Mouse (Mus musculus): ENCODE data around the gene Wdr66.

Gene Wdr66

DNA sequence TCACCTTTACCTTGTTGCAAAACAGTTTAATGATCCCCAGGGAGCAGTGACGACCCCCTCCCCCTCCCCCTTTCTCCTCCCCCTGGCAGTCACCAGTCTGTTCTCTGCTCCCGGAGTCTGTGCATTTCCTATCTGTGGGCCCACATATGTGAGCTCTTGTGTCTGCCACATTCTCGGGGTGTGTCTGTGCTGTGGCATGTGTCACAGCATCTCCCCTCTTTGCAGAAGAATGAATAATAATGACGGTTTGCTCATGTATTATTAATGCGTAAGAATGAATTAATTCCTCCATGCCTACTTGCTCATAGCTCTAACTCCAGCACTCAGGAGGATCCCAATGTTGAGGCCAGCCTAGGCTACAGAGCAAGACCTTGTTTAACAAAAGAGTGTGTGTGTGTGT lies 21.0 kb downstream of the Wdr66 start:
- no peak for DNase-seq

- DNase-seq = peak; percentile 47
Observed at GRCm38 (mm10) chr5:123276636-123277341, 24.9 kb downstream of the Wdr66 start.

- DNase-seq = peak; percentile 44
Observed at GRCm38 (mm10) chr5:123277342-123277701, 25.4 kb downstream of the Wdr66 start.

DNA sequence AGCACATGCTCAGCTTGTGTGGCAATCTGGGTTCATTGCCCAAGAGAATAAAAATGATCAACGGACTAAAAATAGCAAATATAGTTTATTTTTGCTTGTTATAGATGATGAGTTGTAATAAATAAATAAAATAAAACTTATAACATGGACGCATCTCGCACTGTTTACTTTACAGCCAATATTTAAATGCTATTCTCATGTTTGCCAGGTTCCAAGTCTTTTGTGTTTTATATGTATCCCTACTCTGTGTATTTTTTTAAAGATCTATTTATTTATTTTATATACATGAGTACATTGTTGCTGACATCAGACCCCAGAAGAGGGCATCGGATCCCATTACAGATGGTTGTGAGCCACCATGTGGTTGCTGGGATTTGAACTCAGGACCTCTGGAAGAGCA lies 25.8 kb downstream of the Wdr66 start:
- no peak for DNase-seq

GRCm38 (mm10) chr5:123279248-123279647 lies 27.3 kb downstream of the Wdr66 start:
- no peak for DNase-seq

GRCm38 (mm10) chr5:123281336-123282136 lies 29.6 kb downstream of the Wdr66 start:
- DNase-seq = no peak

GRCm38 (mm10) chr5:123285174-123285573 lies 33.3 kb downstream of the Wdr66 start:
- peak; percentile 77 for DNase-seq

DNA sequence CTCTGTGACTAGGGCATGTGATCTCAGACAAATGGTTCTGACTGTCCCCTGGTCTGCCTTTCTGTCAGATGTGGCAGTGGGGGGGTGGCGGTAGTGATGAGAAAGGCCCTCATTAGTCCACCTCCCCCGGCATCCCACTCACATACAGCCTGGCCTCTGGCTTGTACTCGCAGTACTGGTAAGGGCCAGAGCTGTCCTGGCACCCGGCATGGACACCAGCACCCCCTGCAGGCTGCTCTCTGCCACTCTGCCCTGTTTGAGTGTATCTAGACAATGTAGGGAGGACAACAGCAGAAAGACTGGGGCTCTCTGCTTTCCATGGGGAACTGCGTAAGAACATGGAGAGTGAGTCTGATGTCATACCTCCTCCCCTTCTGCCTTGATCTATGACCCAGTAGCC lies 36.2 kb downstream of the Wdr66 start:
- DNase-seq = no peak

- DNase-seq = no peak
Observed at GRCm38 (mm10) chr5:123294653-123295052, 42.8 kb downstream of the Wdr66 start.

- DNase-seq = peak; percentile 57
Observed at GRCm38 (mm10) chr5:123296224-123296806, 44.4 kb downstream of the Wdr66 start.

- DNase-seq = peak; percentile 56
Observed at GRCm38 (mm10) chr5:123296972-123297754, 45.3 kb downstream of the Wdr66 start.

GRCm38 (mm10) chr5:123297830-123298229 lies 45.9 kb downstream of the Wdr66 start:
- no peak for DNase-seq

- peak; percentile 53 for DNase-seq
Observed at GRCm38 (mm10) chr5:123298526-123298925, 46.6 kb downstream of the Wdr66 start.

GRCm38 (mm10) chr5:123300496-123301034 lies 48.7 kb downstream of the Wdr66 start:
- peak; percentile 89 for DNase-seq

DNA sequence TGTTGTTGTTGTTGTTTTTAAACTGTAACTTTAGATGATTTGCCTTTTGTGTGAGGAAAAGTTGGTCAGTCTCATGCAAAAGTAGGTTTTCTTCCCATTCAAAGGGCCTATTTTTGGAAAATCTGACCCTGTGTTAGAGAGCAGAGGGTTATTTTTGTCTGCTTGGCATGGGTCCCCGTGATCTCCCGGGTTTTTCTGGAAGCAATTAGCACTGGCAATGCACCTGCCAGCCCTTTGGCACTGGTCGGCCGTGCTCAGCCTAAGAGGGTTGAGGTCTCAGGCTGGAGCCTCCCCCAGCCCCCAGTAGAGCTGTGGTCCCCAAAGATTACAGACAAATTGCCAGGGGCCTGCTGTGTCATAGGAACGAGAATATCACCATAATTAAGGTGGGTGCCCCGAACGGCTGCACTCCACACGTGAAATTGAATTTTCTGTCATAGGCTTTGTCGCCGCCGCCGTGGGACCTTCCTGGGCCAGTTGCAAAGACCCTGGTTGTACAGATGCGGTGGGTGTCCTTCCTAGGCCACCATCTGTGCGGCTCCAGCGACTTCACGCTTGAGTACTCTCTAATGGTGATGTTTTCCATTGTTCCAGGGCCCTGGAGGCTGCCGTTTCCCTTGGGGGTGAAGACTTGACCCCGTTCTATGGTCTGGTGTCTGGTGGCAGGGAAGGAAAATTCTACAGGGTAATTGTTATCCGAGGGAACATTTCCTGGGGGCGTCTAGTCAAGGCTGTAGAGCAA lies 50.0 kb downstream of the Wdr66 start:
- DNase-seq = peak; percentile 95

GRCm38 (mm10) chr5:123307630-123308282 lies 55.9 kb downstream of the Wdr66 start:
- DNase-seq = no peak

GRCm38 (mm10) chr5:123309816-123310215 lies 57.9 kb downstream of the Wdr66 start:
- DNase-seq = peak; percentile 55

DNA sequence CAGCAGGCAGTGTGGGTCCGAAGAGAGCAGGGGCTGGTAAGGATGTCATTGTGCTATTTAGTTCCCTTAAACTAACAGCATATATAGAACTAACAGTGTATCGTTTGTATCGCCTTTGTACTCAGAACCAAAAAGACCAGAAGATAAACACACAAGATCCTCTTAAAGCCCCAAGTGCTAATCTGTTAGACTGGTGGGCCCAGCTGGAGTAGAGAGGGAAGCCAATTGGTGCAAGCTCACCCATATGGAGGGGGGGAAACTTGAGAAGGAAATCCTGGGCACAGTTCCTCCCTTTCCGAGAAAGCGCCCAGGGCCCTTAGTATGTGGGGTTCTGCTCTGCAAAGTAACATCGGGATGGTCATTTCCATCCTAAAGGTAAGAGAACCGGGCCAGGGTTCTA lies 58.3 kb downstream of the Wdr66 start:
- peak; percentile 74 for DNase-seq

- DNase-seq = no peak
Observed at GRCm38 (mm10) chr5:123313058-123313630, 61.2 kb downstream of the Wdr66 start.

GRCm38 (mm10) chr5:123313851-123314380 lies 62.0 kb downstream of the Wdr66 start:
- no peak for DNase-seq
